Mouse (Mus musculus) heart, embryonic 16.5 days (tissue): ENCODE data around the gene Plekhg4. TPM values are rescaled to one million over a fixed set of nuclear protein-coding genes. Genes with fewer than 3 reads are reported as not detected.

Source experiments
- ATAC-seq: fragments of 200-750 bp; cut with Nextera tagmentation; replicated peaks from 2 replicates; pipeline ENCODE4 v1.8.0; 2017; ENCODE audit warnings: moderate number of reproducible peaks; ENCODE audit not compliant: insufficient read depth, low FRiP score; ENCODE audit errors: extremely low read depth
- H3K27ac ChIP-seq: fragments of 300-500 bp; sonication (generic); 2 replicates; pipeline ENCODE4 v1.5.1; 2014; ENCODE audit warnings: mild to moderate bottlenecking, low read length, control low read depth, moderate library complexity
- H3K27me3 ChIP-seq: fragments of 300-500 bp; sonication (generic); 2 replicates; pipeline ENCODE4 v1.6.1; 2014; ENCODE audit warnings: low read length, mixed read lengths; ENCODE audit not compliant: control insufficient read depth, insufficient read depth
- H3K36me3 ChIP-seq: fragments of 300-500 bp; sonication (generic); 2 replicates; pipeline ENCODE4 v1.6.1; 2014; ENCODE audit not compliant: control insufficient read depth, insufficient read depth
- H3K4me1 ChIP-seq: fragments of 300-500 bp; sonication (generic); 2 replicates; pipeline ENCODE4 v1.6.1; 2014; ENCODE audit warnings: low read length, mixed read lengths; ENCODE audit not compliant: control insufficient read depth, insufficient read depth
- H3K4me2 ChIP-seq: fragments of 300-500 bp; sonication (generic); 2 replicates; pipeline ENCODE4 v1.6.1; 2014; ENCODE audit warnings: low read depth, mild to moderate bottlenecking, control low read depth, low read length
- H3K4me3 ChIP-seq: fragments of 300-500 bp; sonication (generic); 2 replicates; pipeline ENCODE4 v1.5.1; 2014; ENCODE audit warnings: mild to moderate bottlenecking, control low read depth, low read length
- H3K9ac ChIP-seq: fragments of 300-500 bp; sonication (generic); 2 replicates; pipeline ENCODE4 v1.6.1; 2014; ENCODE audit warnings: low read length, control low read depth
- H3K9me3 ChIP-seq: fragments of 300-500 bp; sonication (generic); replicated peaks from 2 replicates; pipeline ENCODE4 v1.6.1; 2016; ENCODE audit warnings: low read length; ENCODE audit not compliant: control insufficient read depth
- WGBS: fragments of 180-500 bp; shearing (Covaris S2); extraction: QIAGEN DNeasy Blood & Tissue Kit; methylation state at CpG from one replicate; pipeline ENCODE4 v1.1.7; 2014; 5-methylcytosine and 5-hydroxymethylcytosine counted together
- polyA plus RNA-seq: library from polyadenylated mRNA; unstranded; fragments of >200 nt; fragmentation: Nextera tagmentation; extraction: Ambion mirVana; gene quantifications from 2 replicates; pipeline ENCODE4 v1.2.1, GENCODE M21; 2015

The Plekhg4 gene
- polyA plus RNA-seq, result 0.18 and 0.21 TPM in 2 replicates

GRCm38 (mm10) chr8:105373032-105373431, at the start of gene Plekhg4:
TSS of gene Plekhg4 (plus strand) at chr8:105373274.
- H3K36me3 ChIP-seq, result no peaks in the 10 kb centered on the region
- H3K27me3 ChIP-seq, result 0 out of 2 replicates have a peak, but pooled peaks cover 5% of the 10 kb centered on the region
- H3K27ac ChIP-seq, result no peak within 1 kb of the TSS
- no peaks in the 10 kb centered on the region for H3K4me1 ChIP-seq
- H3K9me3 ChIP-seq, result 0 out of 2 replicates have a peak, but pooled peaks cover 3% of the 10 kb centered on the region
- no peak within 1 kb of the TSS for H3K4me3 ChIP-seq
- H3K4me2 ChIP-seq, result no peak within 1 kb of the TSS
- 60% methylated on average over 2 of the region's 2 CpGs for WGBS
- no peak for ATAC-seq
- H3K9ac ChIP-seq, result no peak within 1 kb of the TSS

DNA sequence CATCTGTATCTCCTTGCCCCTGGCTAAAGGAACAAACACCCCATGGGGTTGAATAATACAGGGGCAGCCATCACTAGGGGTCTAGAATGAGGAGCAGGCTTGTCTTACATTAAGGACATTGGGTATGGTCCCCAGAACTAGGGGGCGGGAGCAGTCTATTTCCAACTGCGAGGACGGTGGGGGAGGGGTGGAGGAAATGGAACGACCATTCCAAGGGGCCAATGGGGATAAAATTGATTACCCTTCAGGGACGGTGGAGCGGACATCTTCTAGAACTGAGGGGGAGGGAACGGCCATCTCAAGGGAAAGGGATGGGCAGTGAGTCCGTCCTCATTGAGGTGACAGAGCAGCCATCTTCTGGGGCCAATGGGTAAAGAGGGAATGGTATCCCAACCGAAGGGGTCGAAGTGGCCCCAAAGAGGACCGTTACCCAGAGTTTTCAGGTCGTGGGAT, 47.4 kb upstream of the Plekhg4 start:
- ATAC-seq, result no peak

DNA sequence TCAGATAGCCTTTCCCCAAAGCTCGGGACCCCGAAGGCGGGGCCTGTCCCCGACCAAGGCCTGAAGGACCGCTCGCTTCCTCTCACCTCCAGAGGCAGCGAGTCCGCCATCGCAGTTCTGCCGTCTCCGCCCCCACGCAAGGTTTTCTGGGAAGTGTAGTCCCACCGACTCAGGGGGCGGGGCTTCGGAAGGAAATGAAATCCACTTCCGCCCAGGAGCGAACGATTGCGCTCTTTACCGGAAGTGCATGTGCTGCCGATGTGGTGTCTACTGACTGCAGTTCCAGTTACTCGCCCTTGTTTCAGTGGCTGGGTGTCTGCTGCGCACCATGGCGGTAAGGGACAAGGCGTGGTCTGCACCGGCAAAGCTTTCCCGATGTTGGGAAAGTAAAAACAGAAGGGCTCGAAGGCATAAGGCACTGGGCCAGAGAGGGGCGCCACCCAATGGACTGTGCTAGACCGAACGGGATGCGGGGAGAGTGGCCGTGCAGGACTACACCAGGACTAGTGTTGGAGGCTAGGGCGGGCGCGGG, 46.9 kb upstream of the Plekhg4 start, which contains the start of the genes Lrrc29 and Tmem208:
Gene Lrrc29 (minus strand): TSS at position 138 of the 532 bp plus-strand sequence.
Gene Tmem208 (plus strand): TSS at position 214 of the 532 bp plus-strand sequence.
- under 1% methylated on average over 36 of the region's 36 CpGs for WGBS
- peaks cover 17% of the 10 kb centered on the region for H3K4me1 ChIP-seq
- H3K4me2 ChIP-seq, result peak within 1 kb of the TSS; percentile 96
- peak within 1 kb of the TSS; percentile 87 for H3K27ac ChIP-seq
- peak; percentile 92 for ATAC-seq
- peaks cover 34% of the 10 kb centered on the region for H3K36me3 ChIP-seq
- peak within 1 kb of the TSS; percentile 96 for H3K4me3 ChIP-seq
- H3K9me3 ChIP-seq, result no peaks in the 10 kb centered on the region
- peak within 1 kb of the TSS; percentile 97 for H3K9ac ChIP-seq
- no peaks in the 10 kb centered on the region for H3K27me3 ChIP-seq

More for the DNA sequence above, 47.4 kb upstream of the Plekhg4 start:
- under 1% methylated on average over 12 of the region's 12 CpGs for WGBS
- Histone ChIP-seq H3K27me3 (no peaks in the 10 kb centered on the region), H3K27ac (peak overlapping the region; percentile 86), H3K4me3 (peak overlapping the region; percentile 96), H3K9me3 (no peaks in the 10 kb centered on the region), H3K9ac (peak overlapping the region; percentile 97), H3K4me1 (peaks cover 17% of the 10 kb centered on the region), H3K36me3 (peaks cover 32% of the 10 kb centered on the region), H3K4me2 (peak overlapping the region; percentile 96)

- H3K27me3 ChIP-seq, result no peaks in the 10 kb centered on the region
- peaks cover 17% of the 10 kb centered on the region for H3K4me1 ChIP-seq
- H3K9me3 ChIP-seq, result no peaks in the 10 kb centered on the region
- peak overlapping the region; percentile 97 for H3K9ac ChIP-seq
- no peak for ATAC-seq
- WGBS, result 26% methylated on average over 6 of the region's 6 CpGs
- peaks cover 40% of the 10 kb centered on the region for H3K36me3 ChIP-seq
- peak overlapping the region; percentile 96 for H3K4me3 ChIP-seq
- peak overlapping the region; percentile 87 for H3K27ac ChIP-seq
- H3K4me2 ChIP-seq, result peak overlapping the region; percentile 81
Observed at GRCm38 (mm10) chr8:105326968-105327367, 46.1 kb upstream of the Plekhg4 start.

- no peak overlapping the region for H3K4me2 ChIP-seq
- WGBS, result 94% methylated on average over 12 of the region's 12 CpGs
- peaks cover 13% of the 10 kb centered on the region for H3K4me1 ChIP-seq
- no peak overlapping the region for H3K9ac ChIP-seq
- no peak for ATAC-seq
- peaks cover 50% of the 10 kb centered on the region for H3K36me3 ChIP-seq
- H3K9me3 ChIP-seq, result no peaks in the 10 kb centered on the region
- no peaks in the 10 kb centered on the region for H3K27me3 ChIP-seq
- no peak overlapping the region for H3K27ac ChIP-seq
- no peak overlapping the region for H3K4me3 ChIP-seq
Observed at GRCm38 (mm10) chr8:105330325-105330724, 42.7 kb upstream of the Plekhg4 start.

DNA sequence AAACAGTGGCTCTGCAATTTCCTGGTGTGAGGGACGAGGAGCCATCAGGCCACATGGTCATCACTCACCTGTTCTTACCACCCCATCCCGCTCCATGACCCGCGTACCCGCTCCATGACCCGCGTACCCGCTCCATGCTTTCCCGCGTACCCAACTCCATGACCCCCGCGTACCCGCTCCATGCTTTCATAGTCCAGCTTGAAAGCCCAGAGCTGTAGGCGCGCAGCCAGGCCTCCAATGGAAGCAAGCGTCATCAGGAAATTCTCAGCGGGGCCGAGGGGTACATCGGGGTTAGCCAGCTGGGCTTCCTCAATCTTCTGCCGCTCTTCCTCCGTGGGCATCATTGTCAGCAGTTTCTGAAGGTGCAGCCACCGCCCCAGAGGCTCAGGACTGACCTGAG, 41.6 kb upstream of the Plekhg4 start:
- Histone ChIP-seq H3K4me1 (peaks cover 9% of the 10 kb centered on the region), H3K9ac (no peak overlapping the region), H3K4me2 (no peak overlapping the region), H3K4me3 (no peak overlapping the region), H3K9me3 (no peaks in the 10 kb centered on the region), H3K27me3 (no peaks in the 10 kb centered on the region), H3K36me3 (peaks cover 60% of the 10 kb centered on the region), H3K27ac (no peak overlapping the region)
- no peak for ATAC-seq
- 92% methylated on average over 22 of the region's 22 CpGs for WGBS

GRCm38 (mm10) chr8:105331931-105332330, 41.1 kb upstream of the Plekhg4 start:
- H3K9ac ChIP-seq, result no peak overlapping the region
- H3K4me3 ChIP-seq, result no peak overlapping the region
- H3K4me1 ChIP-seq, result peaks cover 7% of the 10 kb centered on the region
- WGBS, result 92% methylated on average over 9 of the region's 9 CpGs
- no peak overlapping the region for H3K4me2 ChIP-seq
- no peaks in the 10 kb centered on the region for H3K9me3 ChIP-seq
- H3K27ac ChIP-seq, result no peak overlapping the region
- no peaks in the 10 kb centered on the region for H3K27me3 ChIP-seq
- peaks cover 65% of the 10 kb centered on the region for H3K36me3 ChIP-seq
- ATAC-seq, result no peak

DNA sequence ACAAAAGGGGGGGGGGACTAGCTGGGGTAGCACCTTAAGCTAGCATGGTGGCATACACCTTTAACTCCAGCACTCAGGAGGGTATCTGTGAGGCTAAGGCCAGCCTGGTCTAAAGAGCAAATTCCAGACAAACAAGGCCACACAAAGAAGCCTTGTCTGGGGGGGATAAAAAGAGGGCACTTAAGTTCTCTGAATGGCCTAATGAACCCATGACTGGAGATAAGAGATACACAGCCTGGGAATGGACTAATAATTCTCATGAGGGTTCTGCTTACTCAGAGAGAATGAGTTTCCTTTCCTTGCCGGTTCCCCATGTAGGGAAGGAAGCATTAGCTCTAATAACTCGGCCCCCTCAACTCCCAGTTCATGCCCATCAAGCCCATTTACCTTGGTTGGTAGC, 40.6 kb upstream of the Plekhg4 start:
- WGBS, result 40% methylated on average over 2 of the region's 2 CpGs
- Histone ChIP-seq H3K36me3 (peaks cover 67% of the 10 kb centered on the region), H3K4me2 (no peak overlapping the region), H3K9ac (no peak overlapping the region), H3K4me3 (no peak overlapping the region), H3K9me3 (no peaks in the 10 kb centered on the region), H3K27ac (no peak overlapping the region), H3K4me1 (peaks cover under 1% of the 10 kb centered on the region; the same call in 1 of the 2 replicates), H3K27me3 (no peaks in the 10 kb centered on the region)
- no peak for ATAC-seq

DNA sequence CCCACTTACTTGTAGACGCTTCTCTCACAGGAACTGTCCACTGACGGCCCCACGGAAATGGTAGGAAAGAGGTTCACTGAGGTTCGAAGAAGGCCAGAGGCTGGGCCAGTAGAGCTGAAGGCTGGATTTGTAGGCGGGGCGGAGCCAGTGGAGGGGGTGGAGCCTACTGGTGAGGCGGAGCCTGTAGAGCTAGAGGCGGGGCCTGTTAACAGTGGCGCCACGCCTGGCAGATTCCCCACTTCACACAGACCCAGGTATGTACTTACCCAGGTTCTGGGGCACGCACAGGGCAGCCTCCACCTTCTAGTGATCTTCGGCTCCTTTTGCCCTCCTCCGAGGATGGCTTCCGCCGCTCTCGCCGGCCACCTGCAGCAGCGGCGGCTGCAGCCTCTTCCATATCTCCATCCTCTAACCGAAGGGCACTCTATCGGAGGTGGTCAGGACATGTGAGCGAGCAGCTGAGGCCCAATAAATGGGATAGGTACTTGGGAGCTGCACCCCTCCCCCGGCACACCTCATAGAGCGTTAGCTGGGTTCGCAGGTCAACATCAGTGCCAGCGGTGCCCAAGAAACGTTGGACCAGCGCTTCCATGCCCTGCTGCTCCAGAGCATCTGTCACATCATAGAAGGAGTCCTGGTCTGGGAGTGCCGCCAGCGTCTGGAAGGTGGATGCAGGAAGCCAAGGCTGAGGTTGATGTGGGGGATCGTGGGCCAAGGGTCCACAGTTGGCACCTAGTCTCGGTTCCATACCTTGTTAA, 36.5 kb upstream of the Plekhg4 start:
- Histone ChIP-seq H3K9ac (no peak overlapping the region), H3K4me2 (no peak overlapping the region), H3K36me3 (peaks cover 39% of the 10 kb centered on the region), H3K4me3 (no peak overlapping the region), H3K9me3 (no peaks in the 10 kb centered on the region), H3K27ac (no peak overlapping the region), H3K27me3 (no peaks in the 10 kb centered on the region), H3K4me1 (peaks cover 26% of the 10 kb centered on the region)
- ATAC-seq, result no peak
- WGBS, result 74% methylated on average over 32 of the region's 32 CpGs
